Mouse (Mus musculus): ENCODE results near the gene Tmem132a.

The Tmem132a gene

GRCm38 (mm10) chr19:10869886-10870527 lies at the start of gene Tmem132a:
Gene Tmem132a (minus strand): TSS chr19:10869940.
- no peak for DNase-seq

DNA sequence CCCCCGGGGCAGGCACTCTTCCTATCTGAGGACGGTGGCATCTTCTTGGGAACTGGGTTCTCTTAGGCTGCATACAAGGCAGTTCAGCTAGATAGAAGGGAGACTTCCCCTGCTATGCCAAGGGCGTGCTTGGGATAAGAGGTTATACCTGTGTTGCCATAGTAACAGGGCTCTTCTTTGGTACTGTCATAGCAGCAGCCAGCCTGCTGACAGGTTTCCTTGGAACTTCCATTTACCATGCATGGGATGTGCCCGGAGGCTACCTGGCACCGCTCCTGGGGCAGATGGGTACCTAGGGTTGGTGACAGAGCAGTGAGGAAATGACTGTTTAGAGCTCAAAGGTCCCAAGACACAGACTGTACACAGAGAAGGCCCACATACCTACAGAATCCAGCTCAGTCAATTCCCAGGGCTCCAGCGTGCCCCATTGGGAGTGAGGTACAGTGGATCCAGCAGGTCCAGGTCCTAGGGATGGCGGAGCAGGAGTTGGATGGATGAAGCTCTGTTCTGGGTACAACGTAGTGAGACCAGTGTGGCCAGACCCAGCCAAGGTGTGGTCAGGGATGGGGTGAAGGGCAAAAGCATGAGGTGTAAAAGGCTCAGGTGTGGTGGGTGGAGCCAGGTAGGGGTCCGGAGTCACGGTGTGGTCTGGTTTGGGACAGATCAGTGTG lies 48.7 kb upstream of the Tmem132a start:
- DNase-seq: no peak

DNA sequence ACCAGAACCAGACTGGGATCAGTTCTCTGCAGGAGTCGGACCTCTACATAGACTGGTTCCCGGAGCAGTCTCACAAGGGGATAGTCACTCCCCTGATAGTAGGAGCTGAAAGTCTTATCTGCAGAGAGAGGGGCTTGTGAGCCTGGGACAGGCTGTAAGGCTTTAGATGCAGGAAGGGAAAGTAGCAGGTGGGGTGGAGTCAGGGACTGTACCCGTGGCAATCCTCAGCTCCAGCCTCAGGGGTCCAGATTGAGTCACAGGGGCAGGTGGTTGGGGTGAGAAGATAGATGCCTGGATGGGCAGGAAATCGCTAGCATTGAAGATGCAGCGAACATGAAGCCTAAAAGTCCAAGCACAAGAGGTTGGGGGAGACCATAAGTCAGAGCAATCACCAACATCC lies 46.8 kb upstream of the Tmem132a start:
- no peak for DNase-seq

- DNase-seq: no peak
These were observed 45.1 kb upstream of the Tmem132a start for GRCm38 (mm10) chr19:10914870-10915269.

GRCm38 (mm10) chr19:10914291-10914690 lies 44.6 kb upstream of the Tmem132a start:
- DNase-seq: peak; percentile 52 to 63

DNA sequence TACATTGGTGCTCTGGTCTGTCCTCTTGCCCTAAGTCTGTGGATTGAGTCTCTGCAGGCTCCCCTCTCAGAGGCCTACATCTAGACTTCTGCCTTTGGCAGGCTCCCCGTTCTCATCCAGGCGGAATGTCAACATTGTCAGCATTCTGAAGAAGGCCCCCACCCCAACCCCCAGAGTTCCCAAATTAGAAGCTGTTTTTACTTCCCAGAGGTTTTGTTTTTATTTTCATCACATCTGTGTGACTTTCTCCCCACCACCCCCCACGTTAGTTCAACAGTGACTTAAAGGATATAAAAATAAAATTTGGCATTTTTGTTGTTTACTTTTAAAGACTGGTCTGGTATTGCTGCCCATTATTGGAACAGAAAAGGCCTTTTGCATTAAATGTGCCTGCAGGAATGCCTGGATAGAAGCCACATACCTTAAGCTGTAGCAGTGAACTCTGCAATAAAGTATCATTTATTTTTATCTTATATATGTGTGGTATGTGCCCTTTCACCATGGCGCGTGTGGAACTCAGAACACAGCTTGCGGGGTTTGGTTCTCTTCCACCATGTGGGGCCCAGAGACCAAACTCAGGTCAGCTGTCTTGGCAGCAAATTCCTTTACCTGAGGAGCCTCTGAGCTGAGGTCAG lies 39.5 kb upstream of the Tmem132a start:
- no peak for DNase-seq

- DNase-seq: peak; percentile 67
These were observed 38.2 kb upstream of the Tmem132a start for GRCm38 (mm10) chr19:10907891-10908290.

- DNase-seq: no peak
These were observed 35.9 kb upstream of the Tmem132a start for GRCm38 (mm10) chr19:10905728-10906000.

- DNase-seq: no peak
These were observed 35.4 kb upstream of the Tmem132a start for GRCm38 (mm10) chr19:10904927-10905727.

- DNase-seq: no peak
These were observed 34.8 kb upstream of the Tmem132a start for GRCm38 (mm10) chr19:10904512-10904911.

- no peak for DNase-seq
These were observed 31.3 kb upstream of the Tmem132a start for GRCm38 (mm10) chr19:10901046-10901445.

GRCm38 (mm10) chr19:10900315-10900714 lies 30.6 kb upstream of the Tmem132a start:
- no peak for DNase-seq

DNA sequence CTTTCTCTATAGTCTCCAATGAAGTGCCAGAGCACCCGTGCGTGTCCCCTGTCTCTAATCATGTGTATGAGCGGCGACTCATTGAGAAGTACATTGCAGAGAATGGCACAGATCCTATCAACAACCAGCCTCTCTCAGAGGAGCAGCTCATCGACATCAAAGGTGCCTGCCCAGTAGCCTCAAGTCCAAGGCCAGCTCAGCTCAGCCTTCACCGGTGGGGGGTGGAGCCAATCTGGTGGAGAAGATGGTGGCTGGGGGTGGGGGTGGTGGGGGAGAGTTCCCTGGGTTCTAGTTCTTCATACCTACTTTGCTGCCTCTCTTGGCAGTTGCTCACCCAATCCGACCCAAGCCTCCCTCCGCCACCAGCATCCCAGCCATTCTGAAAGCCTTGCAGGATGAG lies 27.8 kb upstream of the Tmem132a start:
- DNase-seq: no peak

DNA sequence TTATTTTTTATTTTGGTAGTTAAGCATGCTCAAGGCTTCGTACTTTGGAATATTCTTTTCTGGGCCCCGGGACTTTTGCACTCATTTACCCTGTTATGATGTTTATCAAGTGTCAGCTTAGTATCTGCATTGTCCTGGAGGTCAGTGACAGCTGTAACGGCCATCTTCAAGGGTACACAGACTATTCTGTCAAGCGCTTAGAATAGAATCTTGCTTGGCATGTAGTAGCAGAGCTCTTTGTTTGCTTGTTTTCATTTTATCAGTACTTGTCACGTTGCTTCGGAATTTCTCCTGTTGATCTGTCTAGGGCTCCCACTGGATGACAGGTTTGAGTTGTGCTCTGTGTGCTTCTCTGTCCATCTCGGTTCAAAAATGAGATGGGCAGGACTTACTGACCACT lies 27.1 kb upstream of the Tmem132a start:
- no peak for DNase-seq

DNA sequence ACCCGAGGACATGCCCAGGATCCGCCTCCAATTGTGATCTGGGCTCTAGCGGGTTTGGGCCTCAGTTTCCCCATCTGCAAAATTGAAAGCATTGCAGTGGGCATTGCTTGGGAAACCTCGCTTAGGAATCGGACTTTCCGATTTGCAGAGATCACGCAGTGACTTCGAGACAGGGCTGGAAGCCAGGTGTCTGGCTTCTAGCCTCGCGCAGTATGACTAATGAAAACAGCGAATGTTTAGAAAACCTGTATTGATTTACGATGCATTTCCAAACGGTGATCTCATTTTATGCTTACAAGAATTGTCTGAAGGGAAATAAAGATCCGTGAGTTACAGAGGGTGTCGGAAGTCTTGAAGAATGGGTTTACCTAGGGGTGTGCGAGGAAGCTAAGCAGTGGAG lies 26.0 kb upstream of the Tmem132a start:
- DNase-seq: no peak

DNA sequence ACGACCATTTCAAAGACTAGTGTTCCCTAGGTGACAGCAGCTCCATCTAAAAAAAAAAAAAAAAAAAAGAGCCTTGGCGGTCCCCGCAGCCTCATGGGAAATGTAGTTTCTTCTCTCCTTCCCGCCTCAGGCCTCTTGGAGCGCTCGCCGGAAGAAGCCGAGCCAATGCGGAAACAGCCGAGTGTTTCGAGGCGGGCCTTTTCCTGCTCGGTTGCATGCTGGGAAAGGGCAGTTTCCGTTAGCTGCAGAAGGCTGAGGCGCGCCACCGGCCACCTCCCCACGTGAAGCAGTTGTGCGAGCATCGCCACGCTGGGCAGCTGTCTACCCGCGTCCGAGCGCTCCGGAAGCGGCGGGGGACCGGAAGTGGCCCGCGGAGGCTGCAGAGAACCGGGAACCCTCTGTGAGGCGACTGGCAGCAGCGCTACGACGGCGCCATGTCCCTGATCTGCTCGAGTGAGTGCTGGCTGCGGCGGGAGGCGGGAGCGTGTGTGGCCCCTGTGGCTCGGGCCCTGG lies 25.3 kb upstream of the Tmem132a start, which contains the start of gene Prpf19:
Gene Prpf19 (plus strand): TSS at position 216 of the 513 bp plus-strand sequence.
- peak; percentile 91 to 92 for DNase-seq

DNA sequence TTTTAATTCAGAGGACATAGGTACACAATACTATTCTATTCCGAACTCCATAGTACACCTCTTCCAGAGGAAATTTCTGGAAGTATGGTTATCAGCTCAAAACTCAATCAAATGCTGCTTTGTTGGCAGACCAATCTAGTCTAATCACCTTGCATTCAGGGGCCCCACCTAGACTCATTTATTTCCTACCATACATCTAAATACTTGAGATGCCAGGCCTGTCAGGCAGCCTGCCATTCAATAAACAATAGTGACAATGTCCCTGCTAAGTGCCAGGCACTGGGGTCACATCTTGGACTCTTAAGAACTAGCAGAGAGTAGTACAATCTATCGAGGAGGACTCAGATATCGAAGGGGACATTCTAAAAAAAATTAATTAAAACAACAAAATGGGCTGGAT lies 22.5 kb upstream of the Tmem132a start:
- DNase-seq: no peak

GRCm38 (mm10) chr19:10881426-10882154 lies 11.8 kb upstream of the Tmem132a start, which contains the start of gene Tmem109:
Gene Tmem109 (minus strand): TSS chr19:10882001.
- DNase-seq: peak; percentile 86 to 87

DNA sequence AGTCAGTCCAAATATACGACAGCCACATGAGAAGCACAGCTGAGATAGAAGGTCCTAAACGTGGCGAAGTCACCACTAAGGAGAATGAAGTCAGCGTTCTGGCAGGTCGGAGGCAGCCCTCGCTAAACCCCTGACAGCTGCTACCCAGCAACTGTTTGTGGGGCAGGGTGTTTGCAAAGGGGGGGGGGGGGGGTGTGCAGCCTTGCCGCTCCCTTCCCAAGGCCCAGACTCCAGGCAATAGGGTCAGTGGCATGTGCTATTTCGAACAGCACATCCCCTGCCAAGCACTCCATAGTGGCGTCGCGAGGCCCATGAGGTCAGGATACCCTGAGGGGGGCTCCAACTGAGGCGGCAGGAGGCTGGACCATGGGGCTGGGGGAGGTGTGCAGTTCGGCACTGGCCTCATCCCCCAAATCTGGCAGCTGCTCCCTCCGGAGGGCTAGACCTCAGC lies 11.3 kb upstream of the Tmem132a start:
- DNase-seq: no peak

GRCm38 (mm10) chr19:10880085-10880974 lies 10.6 kb upstream of the Tmem132a start:
- peak; percentile 84 to 89 for DNase-seq

DNA sequence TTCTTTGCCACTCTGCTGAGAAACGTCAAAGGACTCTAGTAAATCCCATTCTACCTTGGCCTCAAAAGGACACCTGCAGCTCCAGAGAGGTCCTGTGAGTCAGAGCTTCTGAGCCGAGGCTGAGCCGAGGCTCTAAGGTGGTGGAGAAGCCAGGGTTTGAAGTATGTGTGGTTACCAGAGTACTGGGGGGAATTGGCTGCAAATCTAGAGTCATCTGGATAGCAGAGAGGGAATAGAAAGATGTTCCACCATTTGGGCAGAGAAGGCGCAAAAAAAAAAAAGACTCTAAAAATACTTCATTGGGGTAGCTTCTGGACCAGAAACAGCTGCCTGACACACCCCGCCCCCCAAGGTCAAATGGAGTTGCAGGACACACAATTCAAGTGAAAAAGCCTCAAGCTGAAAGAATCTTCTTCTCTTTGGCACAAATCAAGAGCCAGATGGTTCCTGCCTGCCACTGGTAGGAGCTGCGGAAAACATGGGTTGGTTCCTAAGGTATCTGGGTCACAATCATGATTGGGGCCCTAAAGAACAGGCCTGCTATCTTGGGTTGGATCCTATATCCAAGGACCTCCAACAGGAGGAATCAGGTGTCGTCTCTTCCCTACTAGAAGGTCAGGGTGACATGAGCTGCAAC lies 8.6 kb upstream of the Tmem132a start:
- no peak for DNase-seq
